Mouse (Mus musculus): ENCODE results near the gene Ambn. TPM values are rescaled to one million over a fixed set of nuclear protein-coding genes. Genes with fewer than 3 reads are reported as not detected.
A peak's percentile ranks its signal among the peaks of the same experiment; 100 is the strongest.
"Not testable (repeated sequence)": the region's sequence is repeated elsewhere in the genome, so short reads cannot be mapped to it uniquely, and the experiment has no call there.

Ambn gene
- 0.09 TPM in 1 of 2 replicates, not detected in the other for polyA plus RNA-seq (2015; fragmentation: Nextera tagmentation; extraction: Ambion mirVana)

GRCm38 (mm10) chr5:88455691-88456090 is at the start of gene Ambn:
Gene Ambn (plus strand): TSS chr5:88455991.
- Histone ChIP-seq H3K9ac (replicated peaks) (no peak within 1 kb of the TSS), H3K4me2 (replicated peaks) (no peak within 1 kb of the TSS), H3K4me1 (no peaks in the 10 kb centered on the region), H3K27me3 (no peaks in the 10 kb centered on the region), H3K4me3 (no peak within 1 kb of the TSS), H3K36me3 (no peaks in the 10 kb centered on the region), H3K27ac (replicated peaks) (no peak within 1 kb of the TSS), H3K9me3 (no peaks in the 10 kb centered on the region)
- ATAC-seq (replicated peaks): no peak
- 77% methylated on average over 3 of the region's 3 CpGs for WGBS

GRCm38 (mm10) chr5:88420319-88421065 is 35.3 kb upstream of the Ambn start:
- H3K9ac ChIP-seq (replicated peaks): no peak overlapping the region
- no peak for ATAC-seq (replicated peaks)
- H3K36me3 ChIP-seq: no peaks in the 10 kb centered on the region
- H3K9me3 ChIP-seq: no peaks in the 10 kb centered on the region
- no peaks in the 10 kb centered on the region for H3K4me1 ChIP-seq
- WGBS: 93% methylated on average over 8 of the region's 8 CpGs
- no peaks in the 10 kb centered on the region for H3K27me3 ChIP-seq
- H3K4me3 ChIP-seq: no peak overlapping the region
- H3K4me2 ChIP-seq (replicated peaks): no peak overlapping the region
- no peak overlapping the region for H3K27ac ChIP-seq (replicated peaks)

DNA sequence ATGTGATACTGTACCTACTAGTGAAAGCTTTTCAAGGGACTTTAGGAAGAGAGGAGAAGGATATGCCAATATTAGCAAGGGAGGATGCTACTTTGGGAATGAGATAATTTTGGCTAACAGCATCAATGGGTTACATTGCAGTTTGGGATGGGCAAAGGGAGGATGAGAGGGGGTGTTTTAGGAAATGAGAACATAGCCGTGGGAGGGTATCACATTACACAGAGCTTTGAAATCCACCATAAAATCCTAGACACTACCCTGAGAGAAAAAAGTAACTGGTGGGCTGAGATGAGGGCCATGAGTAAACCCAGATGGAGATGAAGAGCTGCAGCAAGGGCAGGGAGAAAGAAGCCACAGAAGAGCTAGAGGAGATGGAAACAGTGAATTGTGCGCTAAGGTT is 30.9 kb upstream of the Ambn start:
- not testable (repeated sequence) for ATAC-seq (replicated peaks); H3K9me3 ChIP-seq; H3K36me3 ChIP-seq; H3K4me3 ChIP-seq; H3K27ac ChIP-seq (replicated peaks); H3K4me1 ChIP-seq; H3K9ac ChIP-seq (replicated peaks); H3K27me3 ChIP-seq; H3K4me2 ChIP-seq (replicated peaks)
- 72% methylated on average over 2 of the region's 2 CpGs for WGBS

GRCm38 (mm10) chr5:88426753-88427152 is 29.0 kb upstream of the Ambn start:
- 24% methylated on average over 1 of the region's 1 CpGs for WGBS
- Histone ChIP-seq H3K27me3 (no peaks in the 10 kb centered on the region), H3K4me2 (replicated peaks) (no peak overlapping the region), H3K4me1 (0 out of 2 replicates have a peak, but pooled peaks cover 6% of the 10 kb centered on the region), H3K9ac (replicated peaks) (no peak overlapping the region), H3K4me3 (no peak overlapping the region), H3K36me3 (no peaks in the 10 kb centered on the region), H3K27ac (replicated peaks) (no peak overlapping the region), H3K9me3 (no peaks in the 10 kb centered on the region)
- peak; percentile 53; the same call in 1 of the 2 replicates for ATAC-seq (replicated peaks)

DNA sequence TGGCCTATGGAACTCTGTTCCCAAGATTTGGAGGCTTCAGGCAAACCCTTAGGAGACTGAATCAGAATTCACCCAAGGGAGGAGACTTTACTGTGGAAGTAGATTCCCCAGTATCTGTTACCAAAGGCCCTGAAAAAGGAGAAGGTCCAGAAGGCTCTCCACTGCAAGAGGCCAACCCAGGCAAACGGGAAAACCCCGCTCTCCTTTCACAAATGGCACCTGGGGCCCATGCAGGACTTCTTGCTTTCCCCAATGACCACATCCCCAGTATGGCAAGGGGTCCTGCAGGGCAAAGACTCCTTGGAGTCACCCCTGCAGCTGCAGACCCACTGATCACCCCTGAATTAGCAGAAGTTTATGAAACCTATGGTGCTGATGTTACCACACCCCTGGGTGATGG is 11.7 kb downstream of the Ambn start:
- WGBS: 97% methylated on average over 2 of the region's 2 CpGs

DNA sequence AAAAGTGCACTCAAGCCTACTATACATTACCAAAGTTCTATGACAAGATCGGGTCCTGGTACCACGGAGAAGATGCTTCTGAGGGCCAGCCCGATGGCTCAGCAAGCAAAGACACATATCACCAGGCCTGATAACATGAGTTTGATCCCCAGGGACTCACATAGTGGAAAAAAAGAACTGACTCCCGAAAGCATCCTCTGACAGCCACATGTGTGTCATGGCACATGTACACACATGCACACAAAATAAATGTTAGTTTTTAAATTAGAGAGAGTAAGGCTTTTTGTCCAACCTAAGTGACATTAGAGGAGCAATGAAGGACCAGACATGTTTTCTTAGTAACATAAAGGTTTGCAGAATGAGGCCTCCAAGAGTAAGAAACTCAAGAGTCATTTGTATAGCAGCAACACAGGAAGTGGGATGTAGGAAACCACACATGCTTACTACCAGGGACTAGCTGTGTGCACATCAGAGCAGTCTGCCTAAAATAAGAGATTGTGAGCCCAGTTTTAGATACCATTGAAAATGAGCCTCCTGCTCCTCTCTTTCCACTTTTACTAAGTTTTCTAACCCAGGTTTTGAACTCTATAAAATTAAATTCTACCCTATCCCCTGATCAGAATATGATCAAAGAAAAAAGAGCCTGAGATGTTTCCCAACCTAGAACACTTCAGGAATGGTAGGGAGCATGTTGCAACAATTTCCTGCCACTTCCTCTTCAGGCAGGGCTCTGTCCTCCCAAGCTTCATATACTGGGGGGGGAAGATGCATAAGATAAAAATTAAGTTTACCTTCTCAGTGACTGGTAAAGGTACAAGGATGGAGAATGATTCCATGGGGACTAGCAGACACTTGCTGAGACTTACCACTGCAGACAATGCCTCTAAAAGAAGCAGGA is 13.3 kb downstream of the Ambn start:
- H3K4me3 ChIP-seq: no peak overlapping the region

More for the DNA sequence above, 11.7 kb downstream of the Ambn start:
- H3K9me3 ChIP-seq: no peaks in the 10 kb centered on the region
- H3K4me1 ChIP-seq: no peaks in the 10 kb centered on the region
- H3K27ac ChIP-seq (replicated peaks): no peak overlapping the region
- H3K36me3 ChIP-seq: no peaks in the 10 kb centered on the region
- H3K9ac ChIP-seq (replicated peaks): no peak overlapping the region
- ATAC-seq (replicated peaks): no peak
- H3K27me3 ChIP-seq: no peaks in the 10 kb centered on the region
- H3K4me3 ChIP-seq: no peak overlapping the region
- H3K4me2 ChIP-seq (replicated peaks): no peak overlapping the region

DNA sequence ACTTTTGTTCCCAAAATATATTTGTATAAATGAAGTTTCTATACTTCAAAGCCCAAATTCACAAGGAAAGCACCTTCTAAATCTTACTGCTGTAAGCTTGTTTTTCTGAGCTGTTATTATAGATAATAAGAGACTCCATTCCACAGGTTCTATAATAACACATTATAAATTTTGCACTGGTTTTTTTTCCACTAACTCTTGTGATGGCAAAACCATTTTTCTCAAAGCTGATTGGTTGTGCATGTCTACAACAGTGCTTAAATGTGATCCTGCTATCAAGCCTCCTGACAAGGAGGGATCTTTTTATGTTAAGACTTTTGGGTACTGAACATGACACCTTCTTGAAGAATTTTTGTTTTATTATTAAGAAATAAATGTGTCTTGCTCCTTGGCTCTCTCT is 31.9 kb downstream of the Ambn start, which contains the start of gene Enam:
TSS of gene Enam (plus strand) at position 301 of the 400 bp plus-strand sequence.
- Histone ChIP-seq H3K4me1 (0 out of 2 replicates have a peak, but pooled peaks cover 3% of the 10 kb centered on the region), H3K27ac (replicated peaks) (no peak within 1 kb of the TSS), H3K36me3 (no peaks in the 10 kb centered on the region), H3K27me3 (no peaks in the 10 kb centered on the region), H3K4me3 (no peak within 1 kb of the TSS), H3K4me2 (replicated peaks) (no peak within 1 kb of the TSS), H3K9me3 (no peaks in the 10 kb centered on the region), H3K9ac (replicated peaks) (no peak within 1 kb of the TSS)
- no peak for ATAC-seq (replicated peaks)

More for the DNA sequence above, 13.3 kb downstream of the Ambn start:
- Histone ChIP-seq H3K4me1 (no peaks in the 10 kb centered on the region), H3K9me3 (no peaks in the 10 kb centered on the region), H3K27ac (replicated peaks) (no peak overlapping the region), H3K36me3 (no peaks in the 10 kb centered on the region), H3K4me2 (replicated peaks) (no peak overlapping the region), H3K9ac (replicated peaks) (no peak overlapping the region), H3K27me3 (no peaks in the 10 kb centered on the region)
- WGBS: 90% methylated on average over 4 of the region's 4 CpGs
- ATAC-seq (replicated peaks): no peak

DNA sequence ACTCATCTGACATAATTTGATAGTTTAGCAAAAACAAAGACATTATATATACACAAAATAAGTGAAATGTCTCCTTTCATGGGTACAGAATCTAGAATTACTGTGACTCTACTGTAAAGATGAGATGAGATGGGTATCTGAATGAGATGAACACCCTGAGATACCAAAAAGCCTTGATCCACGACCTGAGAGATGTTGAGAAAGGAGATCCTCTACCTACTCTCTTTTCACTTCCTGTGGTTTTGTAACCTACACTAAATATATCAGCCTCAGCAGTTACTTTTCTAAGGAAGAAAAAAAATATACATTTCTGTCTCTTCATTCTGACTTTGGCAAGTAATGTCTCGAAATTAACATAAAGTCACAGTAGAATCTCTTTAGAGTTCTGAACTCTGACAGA is 33.2 kb downstream of the Ambn start:
- H3K9me3 ChIP-seq: no peaks in the 10 kb centered on the region
- WGBS: 82% methylated on average over 2 of the region's 2 CpGs
- no peaks in the 10 kb centered on the region for H3K27me3 ChIP-seq
- H3K4me2 ChIP-seq (replicated peaks): no peak overlapping the region
- H3K4me3 ChIP-seq: no peak overlapping the region
- H3K36me3 ChIP-seq: no peaks in the 10 kb centered on the region
- 0 out of 2 replicates have a peak, but pooled peaks cover 3% of the 10 kb centered on the region for H3K4me1 ChIP-seq
- no peak overlapping the region for H3K9ac ChIP-seq (replicated peaks)
- no peak for ATAC-seq (replicated peaks)
- H3K27ac ChIP-seq (replicated peaks): no peak overlapping the region

- 20% methylated on average over 5 of the region's 5 CpGs for WGBS
- no peak for ATAC-seq (replicated peaks)
These were observed 35.3 kb downstream of the Ambn start for GRCm38 (mm10) chr5:88491111-88491510.

DNA sequence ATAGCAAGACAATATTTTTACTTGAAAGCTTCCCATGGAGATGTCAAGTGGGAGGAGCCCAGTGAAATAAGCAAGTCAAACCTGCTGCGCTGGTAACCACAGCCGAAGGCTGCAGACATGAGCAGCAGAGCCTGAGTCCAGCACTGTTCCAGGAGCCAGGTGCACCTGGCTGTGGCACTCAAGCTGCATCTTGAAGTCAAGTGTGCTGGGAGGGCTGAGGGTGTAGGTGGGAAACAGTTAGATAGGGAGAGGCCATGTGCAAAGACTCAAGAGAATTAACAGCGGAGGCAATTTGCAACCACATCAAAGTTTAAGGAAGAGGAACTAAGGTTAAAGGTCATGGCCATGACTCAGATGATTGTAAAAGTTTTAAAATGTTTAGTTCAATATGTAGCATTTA is 44.0 kb downstream of the Ambn start:
- WGBS: 93% methylated on average over 3 of the region's 3 CpGs
- Histone ChIP-seq H3K27me3 (no peaks in the 10 kb centered on the region), H3K9ac (replicated peaks) (no peak overlapping the region), H3K4me1 (no peaks in the 10 kb centered on the region), H3K4me2 (replicated peaks) (no peak overlapping the region), H3K27ac (replicated peaks) (no peak overlapping the region), H3K9me3 (no peaks in the 10 kb centered on the region), H3K36me3 (no peaks in the 10 kb centered on the region), H3K4me3 (no peak overlapping the region)
- no peak for ATAC-seq (replicated peaks)

More at GRCm38 (mm10) chr5:88491111-88491510, 35.3 kb downstream of the Ambn start:
- Histone ChIP-seq H3K27ac (replicated peaks) (no peak overlapping the region), H3K4me3 (no peak overlapping the region), H3K9ac (replicated peaks) (no peak overlapping the region), H3K4me2 (replicated peaks) (no peak overlapping the region), H3K27me3 (no peaks in the 10 kb centered on the region), H3K36me3 (no peaks in the 10 kb centered on the region), H3K4me1 (0 out of 2 replicates have a peak, but pooled peaks cover 3% of the 10 kb centered on the region), H3K9me3 (no peaks in the 10 kb centered on the region)

DNA sequence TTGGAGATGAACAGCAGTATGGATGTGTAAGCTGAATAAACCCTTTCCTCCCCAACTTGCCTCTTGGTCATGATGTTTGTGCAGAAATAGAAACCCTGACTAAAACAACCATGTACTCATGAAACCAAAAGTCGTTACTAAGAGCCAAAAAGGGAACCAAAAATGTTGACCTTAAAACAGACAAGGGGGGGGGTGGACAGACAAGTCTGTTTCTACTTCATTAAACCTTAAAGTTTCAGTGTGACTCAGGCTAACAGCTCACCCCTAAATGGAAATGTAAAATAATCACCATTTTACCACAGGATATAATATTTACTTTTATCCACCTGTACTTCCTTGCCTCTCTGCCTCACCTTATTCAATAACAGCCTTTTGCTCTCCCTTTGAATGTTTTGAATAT is 52.8 kb downstream of the Ambn start:
- Histone ChIP-seq H3K4me2 (replicated peaks) (no peak overlapping the region), H3K9me3 (no peaks in the 10 kb centered on the region), H3K4me1 (no peaks in the 10 kb centered on the region), H3K27me3 (no peaks in the 10 kb centered on the region), H3K36me3 (no peaks in the 10 kb centered on the region), H3K9ac (replicated peaks) (no peak overlapping the region), H3K4me3 (no peak overlapping the region), H3K27ac (replicated peaks) (no peak overlapping the region)
- ATAC-seq (replicated peaks): no peak
- WGBS: 56% methylated on average over 1 of the region's 1 CpGs

DNA sequence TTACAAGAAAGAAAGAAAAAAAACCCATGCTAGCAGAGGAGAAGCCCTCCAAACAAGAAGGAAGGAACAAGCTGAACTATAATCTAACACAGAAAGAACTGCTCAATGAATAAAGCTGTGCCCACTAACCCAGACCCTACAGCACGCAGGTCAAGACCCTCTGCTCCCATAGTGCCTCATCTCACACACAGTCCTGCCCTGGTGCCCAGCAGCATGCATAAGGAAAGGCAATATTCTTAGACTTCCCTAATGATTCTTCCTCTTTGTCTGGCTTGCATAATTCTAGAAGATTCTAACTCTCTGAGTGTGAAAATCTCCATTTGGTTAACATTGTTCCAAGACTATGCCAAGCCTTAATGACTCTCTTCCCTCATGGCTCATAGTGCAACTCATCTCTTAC is 53.2 kb downstream of the Ambn start:
- Histone ChIP-seq H3K4me2 (replicated peaks) (no peak overlapping the region), H3K27me3 (no peaks in the 10 kb centered on the region), H3K9ac (replicated peaks) (no peak overlapping the region), H3K36me3 (no peaks in the 10 kb centered on the region), H3K27ac (replicated peaks) (no peak overlapping the region), H3K4me1 (no peaks in the 10 kb centered on the region), H3K9me3 (no peaks in the 10 kb centered on the region), H3K4me3 (no peak overlapping the region)
- 78% methylated on average over 1 of the region's 1 CpGs for whole genome bisulfite sequencing
- no peak for ATAC-seq (replicated peaks)

Data from forebrain, embryonic 15.5 days (tissue).